Mouse (Mus musculus): ENCODE results near the gene Btnl10. TPM values are rescaled to one million over a fixed set of nuclear protein-coding genes. Genes with fewer than 3 reads are reported as not detected.

Gene Btnl10
- total RNA-seq (2021) = not detected
- long read RNA-seq, experiment 1 = 0 reads
- long read RNA-seq, experiment 2 = 0 reads

DNA sequence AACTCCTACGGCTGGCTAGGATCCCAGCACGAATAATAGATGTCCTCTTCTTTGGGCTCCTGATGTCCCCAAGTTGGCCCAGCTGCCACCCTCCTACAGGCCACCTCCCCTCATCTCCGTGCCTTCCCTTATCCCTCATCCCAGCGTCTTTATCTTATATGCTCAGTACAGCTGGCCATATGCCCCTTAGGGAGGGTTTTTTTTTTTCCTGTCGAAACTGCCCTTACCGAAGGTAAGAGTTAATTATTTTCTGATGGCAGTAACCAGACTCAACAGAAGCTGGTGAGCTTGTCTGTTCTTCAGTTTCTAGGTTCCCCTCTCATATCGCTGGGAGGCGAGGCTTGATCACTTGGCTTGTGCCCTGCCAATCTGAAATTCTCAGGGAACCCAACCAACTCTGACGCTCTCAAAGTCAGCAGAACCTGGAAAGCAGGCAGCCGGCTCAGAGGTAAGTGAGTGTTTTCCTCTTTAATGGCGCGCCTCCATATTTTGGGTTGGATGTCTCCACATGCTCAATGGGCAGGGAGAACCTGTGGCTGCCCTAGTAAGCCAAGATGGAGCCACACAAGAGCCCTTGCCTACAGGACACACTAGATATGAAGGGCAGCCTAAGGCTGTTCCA lies at the start of gene Btnl10:
Gene Btnl10 (plus strand): TSS at position 164 of the 622 bp plus-strand sequence.
- no peak within 1 kb of the TSS for H3K27ac ChIP-seq
- H3K4me3 ChIP-seq = no peak within 1 kb of the TSS
- no peak for TF ChIP-seq CTCF (conservative IDR thresholded peaks at IDR 0.05)
- DNase-seq (ENCODE audit: low spot score in 2 of 2) = no peak

DNA sequence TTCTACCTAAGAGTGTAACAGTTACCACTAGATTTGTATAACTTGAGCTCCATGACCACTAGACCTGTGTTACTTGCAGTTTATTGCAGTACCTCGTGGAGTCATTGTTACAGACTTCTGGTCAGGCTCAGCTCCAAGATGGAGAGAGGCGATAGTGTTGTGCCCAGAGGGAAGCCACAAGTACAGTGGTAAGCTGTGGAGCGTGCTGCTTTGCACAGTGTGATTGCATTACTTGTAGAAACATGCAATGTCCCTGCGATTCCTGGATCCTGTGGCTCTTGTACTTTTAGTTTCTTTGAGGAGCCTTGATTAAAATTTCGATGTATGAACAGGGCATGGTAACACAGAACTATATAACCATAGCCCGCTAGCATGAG lies 49.8 kb upstream of the Btnl10 start:
- no peak for TF ChIP-seq CTCF (conservative IDR thresholded peaks at IDR 0.05)
- no peak for DNase-seq (ENCODE audit: low spot score in 2 of 2)
- H3K27ac ChIP-seq = peak overlapping the region; percentile 91
- peak overlapping the region; percentile 81 for H3K4me3 ChIP-seq

- Histone ChIP-seq H3K27ac (no peak overlapping the region), H3K4me3 (no peak overlapping the region)
- no peak for TF ChIP-seq CTCF (conservative IDR thresholded peaks at IDR 0.05)
- no peak for DNase-seq (ENCODE audit: low spot score in 2 of 2)
Observed at GRCm38 (mm10) chr11:58870961-58871360, 46.7 kb upstream of the Btnl10 start.

DNA sequence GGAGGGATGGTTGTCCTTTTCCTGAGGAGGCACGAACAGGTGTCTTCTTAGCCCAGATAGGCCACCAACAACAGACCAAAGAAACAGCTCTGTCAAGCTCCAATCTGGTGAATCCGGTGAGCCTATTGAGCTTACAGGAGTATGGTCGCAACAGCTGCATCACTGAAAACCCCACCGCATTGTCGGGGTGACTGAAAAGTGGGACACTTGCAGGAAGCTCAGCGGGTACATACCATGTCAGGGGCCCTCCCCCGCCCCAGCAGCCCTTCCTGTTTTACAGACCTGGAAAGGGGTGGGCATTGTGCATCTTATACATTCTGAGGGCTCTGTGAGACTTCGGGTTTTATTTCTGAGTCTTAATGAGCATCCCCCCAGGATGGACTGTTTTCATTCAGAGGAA lies 34.0 kb upstream of the Btnl10 start:
- no peak overlapping the region for H3K27ac ChIP-seq
- DNase-seq (ENCODE audit: low spot score in 2 of 2) = no peak
- H3K4me3 ChIP-seq = no peak overlapping the region
- TF ChIP-seq CTCF (conservative IDR thresholded peaks at IDR 0.05) = no peak

DNA sequence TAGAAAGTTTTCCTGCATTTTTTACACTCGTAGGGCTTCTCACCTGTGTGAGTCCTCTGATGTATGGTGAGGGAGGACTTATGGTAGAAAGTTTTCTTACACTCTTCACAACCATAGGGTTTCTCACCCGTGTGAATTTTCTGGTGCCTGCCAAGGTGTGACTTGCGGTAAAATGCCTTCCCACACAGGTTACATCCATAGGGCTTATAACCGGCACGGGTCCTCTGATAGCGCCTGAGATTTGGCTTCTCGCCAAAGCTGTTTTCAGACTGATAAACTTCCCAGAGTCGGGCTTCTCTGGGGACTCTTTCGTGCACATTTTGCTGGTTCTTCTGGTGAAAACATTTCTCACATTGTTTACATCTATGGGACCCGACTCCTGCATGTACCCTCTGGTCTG lies 27.2 kb upstream of the Btnl10 start:
- Histone ChIP-seq H3K27ac (no peak overlapping the region), H3K4me3 (no peak overlapping the region)
- no peak for DNase-seq (ENCODE audit: low spot score in 2 of 2)
- no peak for TF ChIP-seq CTCF (conservative IDR thresholded peaks at IDR 0.05)

- DNase-seq (ENCODE audit: low spot score in 2 of 2) = no peak
- TF ChIP-seq CTCF (conservative IDR thresholded peaks at IDR 0.05) = no peak
- H3K27ac ChIP-seq = no peak overlapping the region
- H3K4me3 ChIP-seq = no peak overlapping the region
Observed at GRCm38 (mm10) chr11:58894456-58894855, 23.3 kb upstream of the Btnl10 start.

GRCm38 (mm10) chr11:58897485-58897884 lies 20.2 kb upstream of the Btnl10 start:
- H3K4me3 ChIP-seq = no peak overlapping the region
- no peak for DNase-seq (ENCODE audit: low spot score in 2 of 2)
- H3K27ac ChIP-seq = no peak overlapping the region
- TF ChIP-seq CTCF (conservative IDR thresholded peaks at IDR 0.05) = no peak

- no peak overlapping the region for H3K4me3 ChIP-seq
- TF ChIP-seq CTCF (conservative IDR thresholded peaks at IDR 0.05) = no peak
- no peak for DNase-seq (ENCODE audit: low spot score in 2 of 2)
- no peak overlapping the region for H3K27ac ChIP-seq
Observed at GRCm38 (mm10) chr11:58901080-58901479, 16.6 kb upstream of the Btnl10 start.

- peak; percentile 94 to 97 for DNase-seq (ENCODE audit: low spot score in 2 of 2)
- 0 out of 2 replicates have a peak, but pooled peaks have one; percentile 5 for TF ChIP-seq CTCF (conservative IDR thresholded peaks at IDR 0.05)
- Histone ChIP-seq H3K27ac (peak within 1 kb of the TSS; percentile 90), H3K4me3 (peak within 1 kb of the TSS; percentile 58)
Observed at GRCm38 (mm10) chr11:58903511-58904409, 13.9 kb upstream of the Btnl10 start, which contains the start of gene Zfp39. Gene Zfp39 (minus strand): TSS chr11:58904225.

- TF ChIP-seq CTCF (conservative IDR thresholded peaks at IDR 0.05) = no peak
- peak overlapping the region; percentile 58 for H3K4me3 ChIP-seq
- H3K27ac ChIP-seq = peak overlapping the region; percentile 77
- no peak for DNase-seq (ENCODE audit: low spot score in 2 of 2)
Observed at GRCm38 (mm10) chr11:58904410-58904718, 13.3 kb upstream of the Btnl10 start.

- no peak overlapping the region for H3K4me3 ChIP-seq
- no peak for TF ChIP-seq CTCF (conservative IDR thresholded peaks at IDR 0.05)
- no peak for DNase-seq (ENCODE audit: low spot score in 2 of 2)
- no peak overlapping the region for H3K27ac ChIP-seq
Observed at GRCm38 (mm10) chr11:58904838-58905237, 12.9 kb upstream of the Btnl10 start.

GRCm38 (mm10) chr11:58913776-58914175 lies 3.9 kb upstream of the Btnl10 start:
- no peak overlapping the region for H3K4me3 ChIP-seq
- no peak overlapping the region for H3K27ac ChIP-seq
- TF ChIP-seq CTCF (conservative IDR thresholded peaks at IDR 0.05) = no peak
- no peak for DNase-seq (ENCODE audit: low spot score in 2 of 2)

DNA sequence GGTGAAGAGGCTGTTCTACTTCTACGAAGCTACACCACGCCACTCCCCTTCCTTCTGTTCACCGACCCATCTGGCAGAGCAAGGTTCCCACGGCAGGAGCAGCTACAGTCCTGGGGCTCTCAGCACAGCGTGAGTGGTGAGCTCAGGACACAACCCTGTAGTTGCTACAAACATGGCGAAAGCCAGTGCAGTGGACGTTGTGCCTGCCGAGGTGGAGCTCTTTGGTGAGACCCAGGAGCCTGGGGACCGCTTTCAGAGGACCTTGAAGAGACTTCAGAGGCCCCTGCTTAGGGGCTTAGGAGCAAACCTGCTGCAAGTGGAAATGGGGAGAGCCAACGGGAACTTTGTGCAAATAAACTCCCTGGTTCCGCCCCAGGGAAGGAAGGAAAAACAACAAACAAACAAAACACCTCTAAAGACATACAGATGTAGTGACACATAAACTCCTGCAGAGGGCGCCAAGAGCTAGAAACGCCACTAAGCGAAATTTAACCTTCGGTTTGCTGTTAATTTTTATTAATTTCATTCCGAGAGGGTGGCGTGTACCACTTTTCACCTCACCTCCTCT lies 3.2 kb upstream of the Btnl10 start:
- Histone ChIP-seq H3K27ac (0 out of 2 replicates have a peak overlapping the region, but pooled peaks have one; percentile 46), H3K4me3 (peak overlapping the region; percentile 28; the same call in 1 of the 2 replicates)
- DNase-seq (ENCODE audit: low spot score in 2 of 2) = no peak
- peak; percentile 93 for TF ChIP-seq CTCF (conservative IDR thresholded peaks at IDR 0.05)
